Mouse (Mus musculus) brain, embryonic 14.5 days (tissue): Measurements from ENCODE around the gene Kera.

Source experiments
- CTCF ChIP-seq: fragments of 200-500 bp; IDR thresholded peaks from 2 replicates; pipeline ENCODE4 v1.5.1; 2012; ENCODE audit warnings: inconsistent platforms, mild to moderate bottlenecking, moderate library complexity, borderline replicate concordance; ENCODE audit not compliant: insufficient read depth, insufficient read length; ENCODE audit errors: extremely low read depth
- POLR2A ChIP-seq: fragments of 200-500 bp; IDR thresholded peaks from 2 replicates; pipeline ENCODE4 v1.6.1; 2012; ENCODE audit warnings: mild to moderate bottlenecking, inconsistent platforms, borderline replicate concordance; ENCODE audit not compliant: poor library complexity, insufficient read depth, insufficient read length, severe bottlenecking; ENCODE audit errors: extremely low read depth

DNA sequence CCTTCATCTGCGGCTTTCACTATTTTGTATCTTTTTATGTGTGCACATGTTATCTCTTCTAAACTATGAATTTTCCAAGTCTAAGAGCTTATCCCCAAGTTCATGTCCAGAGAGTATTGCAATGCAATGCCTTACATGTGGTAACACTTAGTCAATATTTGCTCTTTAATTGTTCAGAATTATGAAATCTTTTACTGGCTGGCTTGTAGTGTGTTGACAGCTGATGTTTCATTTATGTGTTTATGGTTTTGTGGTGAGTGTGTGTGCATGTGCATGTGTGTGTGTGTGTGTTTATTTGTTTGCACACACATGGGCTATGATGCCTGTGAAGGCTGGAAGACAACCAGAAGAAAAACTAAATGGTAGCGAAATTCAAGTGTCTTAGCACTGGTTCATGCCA lies 35.2 kb downstream of the Kera start:
- TF ChIP-seq POLR2A (no peak), CTCF (no peak)
